Mouse (Mus musculus): ENCODE data around the gene Pink1. TPM values are rescaled to one million over a fixed set of nuclear protein-coding genes. Genes with fewer than 3 reads are reported as not detected.

The Pink1 gene
- 413 TPM for polyA plus RNA-seq (2015; fragmentation: Illumina TruSeq; extraction: RNeasy Lipid Tissue Mini Kit (QIAGEN cat#74804); ENCODE audit: low read depth, low replicate concordance)

GRCm38 (mm10) chr4:138326077-138326695 lies at the start of gene Pink1:
Pink1 (minus strand) TSS chr4:138326307.

DNA sequence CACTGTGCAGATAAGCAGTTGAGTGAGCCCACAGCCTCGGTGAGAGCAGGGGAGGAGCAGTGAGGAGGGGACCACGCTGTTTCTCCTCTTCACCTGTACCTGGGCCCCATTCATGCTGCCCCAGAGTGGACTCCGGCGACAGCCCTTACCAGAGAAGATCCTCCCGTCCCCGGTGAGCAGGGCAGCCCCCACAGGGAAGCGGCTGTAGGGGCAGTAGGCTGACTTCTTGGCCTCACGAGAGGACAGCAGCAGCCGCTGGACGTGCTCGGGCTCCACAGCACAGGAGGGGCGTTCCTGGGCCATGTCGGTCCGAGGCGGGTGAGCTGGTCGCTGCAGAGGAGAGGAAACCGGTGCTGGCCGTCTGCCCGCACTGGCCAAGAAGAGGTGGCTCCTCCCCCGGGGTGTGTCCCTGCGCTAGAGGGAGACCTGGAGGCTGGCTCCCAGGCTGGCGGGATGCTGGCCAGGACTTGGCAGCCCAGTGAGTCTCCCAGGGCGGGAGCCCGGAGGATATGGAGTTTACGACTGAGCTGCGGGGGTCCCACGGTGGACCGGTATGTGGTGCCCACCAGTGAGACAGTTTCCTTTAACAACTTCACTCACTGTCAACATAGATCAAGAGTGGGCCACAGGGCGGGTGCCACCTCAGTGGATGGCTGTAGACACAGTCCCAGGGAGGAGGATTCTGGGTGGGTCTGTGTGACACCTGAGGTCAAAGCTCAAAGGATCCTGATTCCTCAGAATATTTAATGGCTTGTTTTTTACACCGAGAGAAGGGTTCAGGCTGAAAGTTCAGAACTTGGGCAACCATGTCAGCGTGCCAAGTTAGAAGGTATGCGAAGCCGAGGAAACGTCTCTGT lies 41.8 kb upstream of the Pink1 start, which contains the start of gene Cda:
Cda (minus strand) TSS at position 352 of the 857 bp plus-strand sequence.

DNA sequence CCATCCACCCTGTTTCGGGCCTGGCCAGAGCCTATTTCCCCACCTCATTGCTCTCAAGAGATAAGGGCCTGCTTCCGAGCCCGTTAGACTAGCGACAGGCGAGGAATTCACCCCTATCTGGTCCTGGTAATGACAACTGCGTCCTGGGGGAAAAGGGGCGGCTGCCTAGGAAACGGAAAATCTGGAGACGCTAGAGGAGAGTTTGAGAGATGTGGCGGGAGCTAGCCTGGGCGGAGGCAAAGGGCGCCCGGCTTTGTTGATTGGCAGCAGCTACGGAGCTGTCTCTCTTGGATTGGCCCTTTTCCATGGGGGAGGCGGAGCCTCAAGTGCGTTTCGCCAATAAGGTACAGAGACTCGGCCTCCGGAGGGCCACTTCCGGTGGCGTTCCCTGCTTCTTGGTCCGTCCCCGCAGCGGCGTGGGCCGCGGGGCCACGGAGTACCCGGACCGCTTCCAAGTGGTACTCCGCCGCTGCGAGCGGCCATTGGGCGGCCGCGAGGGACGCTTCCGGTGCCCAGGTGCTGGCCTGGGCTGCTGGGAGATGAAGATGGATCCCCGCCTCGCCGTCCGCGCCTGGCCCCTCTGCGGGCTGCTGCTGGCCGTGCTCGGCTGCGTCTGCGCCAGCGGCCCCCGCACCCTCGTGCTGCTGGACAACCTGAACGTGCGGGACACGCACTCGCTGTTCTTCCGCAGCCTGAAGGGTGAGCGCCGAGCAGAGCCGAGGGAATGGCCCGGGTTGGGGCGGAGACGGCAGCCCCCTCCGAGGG lies 21.6 kb downstream of the Pink1 start, which contains the start of gene Ddost:
Ddost (plus strand) TSS at position 391 of the 765 bp plus-strand sequence.

Other genes starting within 250 kb of the Pink1 start
- gene Hp1bp3, start 110.0 kb downstream of the Pink1 start, polyA plus RNA-seq (2015; fragmentation: Illumina TruSeq; extraction: RNeasy Lipid Tissue Mini Kit (QIAGEN cat#74804); ENCODE audit: low read depth, low replicate concordance) = 209 TPM
- 73.9 TPM for gene Sh2d5, start 75.9 kb downstream of the Pink1 start, polyA plus RNA-seq (2015; fragmentation: Illumina TruSeq; extraction: RNeasy Lipid Tissue Mini Kit (QIAGEN cat#74804); ENCODE audit: low read depth, low replicate concordance)
- gene Kif17, start 75.9 kb downstream of the Pink1 start, polyA plus RNA-seq (2015; fragmentation: Illumina TruSeq; extraction: RNeasy Lipid Tissue Mini Kit (QIAGEN cat#74804); ENCODE audit: low read depth, low replicate concordance) = 21.6 TPM
- gene Ddost, start 21.6 kb downstream of the Pink1 start, polyA plus RNA-seq (2015; fragmentation: Illumina TruSeq; extraction: RNeasy Lipid Tissue Mini Kit (QIAGEN cat#74804); ENCODE audit: low read depth, low replicate concordance) = 112 TPM
- gene Cda, start 41.7 kb upstream of the Pink1 start, polyA plus RNA-seq (2015; fragmentation: Illumina TruSeq; extraction: RNeasy Lipid Tissue Mini Kit (QIAGEN cat#74804); ENCODE audit: low read depth, low replicate concordance) = 4.9 TPM
- 18.7 TPM for gene Fam43b, start 70.2 kb upstream of the Pink1 start, polyA plus RNA-seq (2015; fragmentation: Illumina TruSeq; extraction: RNeasy Lipid Tissue Mini Kit (QIAGEN cat#74804); ENCODE audit: low read depth, low replicate concordance)
- 30.1 TPM for gene Mul1, start 108.4 kb upstream of the Pink1 start, polyA plus RNA-seq (2015; fragmentation: Illumina TruSeq; extraction: RNeasy Lipid Tissue Mini Kit (QIAGEN cat#74804); ENCODE audit: low read depth, low replicate concordance)
- gene Camk2n1, start 128.0 kb upstream of the Pink1 start, polyA plus RNA-seq (2015; fragmentation: Illumina TruSeq; extraction: RNeasy Lipid Tissue Mini Kit (QIAGEN cat#74804); ENCODE audit: low read depth, low replicate concordance) = 1,117 TPM

Data from brain, adult 10 weeks (tissue).